9 mouse cellular contexts compared by ENCODE assay signal in genomic region chr7:19802995-19803394, GRCm38 (mm10). TPM values are rescaled to one million over a fixed set of nuclear protein-coding genes. Genes with fewer than 3 reads are reported as not detected.
DNase-seq lines count a peak whose midpoint lies in the region; ATAC-seq and TF ChIP-seq lines count a peak whose summit lies in the region.
"Had no signal": no experiment of that assay in that cellular context is flagged by ENCODE, and none has a peak within 500 bp of the region (broad histone marks: within the 10 kb centered on the region; RNA-seq: fewer than 3 reads in every experiment).

No protein-coding gene starts in this region.

- TF ChIP-seq POLR2A in CH12.LX (IDR thresholded peaks at IDR 0.05; ENCODE audit: low read depth, low read length), result no peak

- H3K79me2 ChIP-seq in CH12.LX (replicated peaks; ENCODE audit: control insufficient read depth, extremely low read depth, insufficient read depth, poor library complexity, severe bottlenecking), result no peaks in the 10 kb centered on the region

- peak; percentile 92 for TF ChIP-seq RAD21 in CH12.LX (IDR thresholded peaks at IDR 0.05; ENCODE audit: low read depth, low read length)

- ATAC-seq in midbrain, embryonic 15.5 days (replicated peaks), result 0 out of 2 replicates have a peak, but pooled peaks have one; percentile 58
- peak; percentile 21; the same call in 1 of the 2 replicates for ATAC-seq in stomach, postnatal 0 days (ENCODE audit: low FRiP score, low TSS enrichment)

- no peak overlapping the region for H3K4me3 ChIP-seq in gastrocnemius, adult 2 months
- no peak overlapping the region for H3K4me3 ChIP-seq in CH12.LX (replicated peaks in 1 of 3; ENCODE audit: low read depth in 2 of 3, low read length in 2 of 3, poor library complexity in 1 of 3)
- no peak overlapping the region for H3K4me3 ChIP-seq in left cerebral cortex, adult 2 months
- H3K4me3 ChIP-seq in midbrain, embryonic 15.5 days, result no peak overlapping the region
- no peak overlapping the region for H3K4me3 ChIP-seq in stomach, postnatal 0 days (ENCODE audit: low read depth, low read length)

- no peak overlapping the region for H3K9ac ChIP-seq in CH12.LX (ENCODE audit: insufficient read depth, low read depth)
- H3K9ac ChIP-seq in midbrain, embryonic 15.5 days, result no peak overlapping the region
- no peak overlapping the region for H3K9ac ChIP-seq in stomach, postnatal 0 days (ENCODE audit: low read length)

- H3K4me1 ChIP-seq in CH12.LX (ENCODE audit: control insufficient read depth in 1 of 2, insufficient read depth in 2 of 2), result peaks cover 21 to 32% of the 10 kb centered on the region in 2 experiments
- H3K4me1 ChIP-seq in midbrain, embryonic 15.5 days, result no peaks in the 10 kb centered on the region
- no peaks in the 10 kb centered on the region for H3K4me1 ChIP-seq in stomach, postnatal 0 days (replicated peaks; ENCODE audit: control insufficient read depth, insufficient read depth)

- peaks cover 8 to 16% of the 10 kb centered on the region in 2 experiments for H3K36me3 ChIP-seq in CH12.LX (replicated peaks in 1 of 2; ENCODE audit: control insufficient read depth in 1 of 2, insufficient read depth in 1 of 2, low read length in 1 of 2)
- H3K36me3 ChIP-seq in midbrain, embryonic 15.5 days (replicated peaks), result no peaks in the 10 kb centered on the region
- no peaks in the 10 kb centered on the region for H3K36me3 ChIP-seq in stomach, postnatal 0 days (ENCODE audit: control insufficient read depth, insufficient read depth, low read length)

- DNase-seq in gastrocnemius, adult 2 months, result peak; percentile 70
- DNase-seq in gastrocnemius, adult 8-10 months (ENCODE audit: low spot score in 2 of 2), result no peak
- peak; percentile 69 for DNase-seq in CH12.LX (ENCODE audit: extremely low read depth)
- peak; percentile 80 to 85 for DNase-seq in cerebellum, postnatal 10 days
- DNase-seq in heart, postnatal 10 days, result peak; percentile 82 to 92
- peak; percentile 70 to 75 for DNase-seq in left cerebral cortex, adult 2 months (ENCODE audit: extremely low spot score in 1 of 2, low spot score in 2 of 2)
- DNase-seq in stomach, postnatal 0 days (ENCODE audit: low spot score), result peak; percentile 82

- H3K27me3 ChIP-seq in CH12.LX (replicated peaks), result no peaks in the 10 kb centered on the region
- no peaks in the 10 kb centered on the region for H3K27me3 ChIP-seq in midbrain, embryonic 15.5 days (replicated peaks)
- no peaks in the 10 kb centered on the region for H3K27me3 ChIP-seq in stomach, postnatal 0 days (ENCODE audit: control insufficient read depth, insufficient read depth, low read length)

- intact Hi-C loops in gastrocnemius, adult 2 months (cut with DNase I), result loop anchor here (1.0 kb wide), 1 partner anchor 40 kb away; no protein-coding TSS in a partner anchor
- intact Hi-C loops in heart, postnatal 10 days (cut with DNase I), result loop anchor here (1.0 kb wide), 2 partner anchors 40 to 69 kb away; no protein-coding TSS in a partner anchor
- intact Hi-C loops in left cerebral cortex, adult 2 months (cut with DNase I), result loop anchor here (1.0 to 5.0 kb wide), 2 partner anchors 40 to 154 kb away; no protein-coding TSS in a partner anchor

- peaks cover 12% of the 10 kb centered on the region for H3K9me3 ChIP-seq in CH12.LX (replicated peaks; ENCODE audit: low read length)
- no peaks in the 10 kb centered on the region for H3K9me3 ChIP-seq in midbrain, embryonic 15.5 days
- H3K9me3 ChIP-seq in stomach, postnatal 0 days (ENCODE audit: control insufficient read depth, low read length), result no peaks in the 10 kb centered on the region

- in situ Hi-C loops in CH12.LX (cut with MboI; ENCODE audit: low pct_ligation_motif_present, low pct_unique_long_range_greater_than_20kb, low sequenced_read_pairs), result loop anchor here (5.0 kb wide), 2 partner anchors 39 to 69 kb away; no protein-coding TSS in a partner anchor

- peak; percentile 79 for TF ChIP-seq CTCF in gastrocnemius, adult 2 months (IDR thresholded peaks at IDR 0.05)
- TF ChIP-seq CTCF in CH12.LX (conservative IDR thresholded peaks at IDR 0.05 in 1 of 2, IDR thresholded peaks at IDR 0.05 in 1 of 2; ENCODE audit: low read depth in 2 of 2, low read length in 2 of 2), result peak; percentile 83 to 97; a peak in 3 of 4 replicates
- peak; percentile 72 for TF ChIP-seq CTCF in left cerebral cortex, adult 2 months (IDR thresholded peaks at IDR 0.05)
- peak; percentile 94 for TF ChIP-seq CTCF in stomach, postnatal 0 days (IDR thresholded peaks at IDR 0.05; ENCODE audit: low read depth)

- no peak overlapping the region for H3K27ac ChIP-seq in gastrocnemius, adult 2 months
- no peak overlapping the region for H3K27ac ChIP-seq in CH12.LX (ENCODE audit: insufficient read depth, low read depth)
- no peak overlapping the region for H3K27ac ChIP-seq in left cerebral cortex, adult 2 months
- H3K27ac ChIP-seq in midbrain, embryonic 15.5 days, result no peak overlapping the region
- H3K27ac ChIP-seq in stomach, postnatal 0 days (replicated peaks), result no peak overlapping the region

- 20% methylated on average over 7 of the region's 7 CpGs for WGBS in midbrain, embryonic 15.5 days
- 22% methylated on average over 5 of the region's 7 CpGs for WGBS in stomach, postnatal 0 days

- dilution Hi-C loops in CH12.LX (cut with MboI; ENCODE audit: extremely low pct_ligation_motif_present, extremely low pct_unique_long_range_greater_than_20kb, low sequenced_read_pairs), result no loop called here

- H3K4me2 ChIP-seq in CH12.LX (ENCODE audit: insufficient read depth, low read depth, poor library complexity, severe bottlenecking), result no peak overlapping the region
- no peak overlapping the region for H3K4me2 ChIP-seq in midbrain, embryonic 15.5 days
- H3K4me2 ChIP-seq in stomach, postnatal 0 days (replicated peaks; ENCODE audit: low read depth), result no peak overlapping the region

- no peak for TF ChIP-seq EP300 in CH12.LX (IDR thresholded peaks at IDR 0.05; ENCODE audit: low read length)
- no peak for TF ChIP-seq EP300 in stomach, postnatal 0 days (optimal IDR thresholded peaks at IDR 0.05)

TF ChIP-seq in CH12.LX, 34 proteins besides CTCF, POLR2A, EP300 and RAD21 (continues in another document):
- TF ChIP-seq USF1 (IDR thresholded peaks at IDR 0.05; ENCODE audit: low read depth, low read length) (no peak), MYC (IDR thresholded peaks at IDR 0.05; ENCODE audit: low read depth, low read length) (0 out of 2 replicates have a peak, but pooled peaks have one; percentile 41), RCOR1 (conservative IDR thresholded peaks at IDR 0.05; ENCODE audit: low read depth, low read length) (0 out of 2 replicates have a peak, but pooled peaks have one; percentile 36), NRF1 (IDR thresholded peaks at IDR 0.05; ENCODE audit: low read depth, low read length) (0 out of 2 replicates have a peak, but pooled peaks have one; percentile 22), NELFE (IDR thresholded peaks at IDR 0.05; ENCODE audit: low read depth, low read length) (peak; percentile 64; the same call in 1 of the 2 replicates), BHLHE40 (IDR thresholded peaks at IDR 0.05; ENCODE audit: low read depth, low read length) (no peak)

RNA-seq across cellular contexts. Expression of gene Cblc, which starts 6.4 kb away (rescaled TPM):
- not detected for total RNA-seq in gastrocnemius, adult 2 months (2021)
- not detected for total RNA-seq in gastrocnemius, adult 8-10 months (2022)
- total RNA-seq in CH12.LX (2012; rRNA removed), result 30.8 and 38.9 TPM in 2 replicates
- 6.4 and 7.2 TPM in 2 replicates for total RNA-seq in CH12.LX (2014; rRNA removed)
- 12.7 and 13.4 TPM in 2 replicates for polyA plus RNA-seq in CH12.LX (2012; ENCODE audit: insufficient read length, low read depth)
- under 1 TPM in 1 of 2 experiments, not detected in 1; 0.50 TPM for total RNA-seq in heart, postnatal 10 days (2021)
- not detected for total RNA-seq in left cerebral cortex, adult 2 months (2021)
- 0.40 and 0.57 TPM in 2 replicates for polyA plus RNA-seq in midbrain, embryonic 15.5 days (2015; fragmentation: Nextera tagmentation; extraction: Ambion mirVana)
- 44.4 and 48.5 TPM in 2 replicates for polyA plus RNA-seq in stomach, postnatal 0 days (2015; fragmentation: Nextera tagmentation; extraction: Ambion mirVana)
- total RNA-seq: left cerebral cortex, postnatal 10 days had no signal

RNA-seq across cellular contexts. Expression of gene Bcl3, which starts 19.6 kb away (rescaled TPM):
- total RNA-seq in gastrocnemius, adult 2 months (2021), result 1 to 10 TPM; 1.3 to 1.5 TPM
- total RNA-seq in gastrocnemius, adult 8-10 months (2022), result under 1 TPM; 0.58 to 0.62 (median 0.61) TPM
- total RNA-seq in CH12.LX (2012; rRNA removed), result 15.8 and 18.8 TPM in 2 replicates
- total RNA-seq in CH12.LX (2014; rRNA removed), result 3.2 and 3.8 TPM in 2 replicates
- polyA plus RNA-seq in CH12.LX (2012; ENCODE audit: insufficient read length, low read depth), result 17.9 and 25.2 TPM in 2 replicates
- total RNA-seq in heart, postnatal 10 days (2021), result 1 to 10 TPM; 5.6 to 5.7 TPM
- under 1 TPM; 0.56 to 0.77 TPM for total RNA-seq in left cerebral cortex, adult 2 months (2021)
- polyA plus RNA-seq in midbrain, embryonic 15.5 days (2015; fragmentation: Nextera tagmentation; extraction: Ambion mirVana), result 0.89 and 1.7 TPM in 2 replicates
- polyA plus RNA-seq in stomach, postnatal 0 days (2015; fragmentation: Nextera tagmentation; extraction: Ambion mirVana), result 8.9 and 9.1 TPM in 2 replicates

RNA-seq across cellular contexts. Expression of gene Bcam, which starts 32.2 kb away (rescaled TPM):
- 10 to 100 TPM; 21.9 to 26.7 TPM for total RNA-seq in gastrocnemius, adult 2 months (2021)
- 10 to 100 TPM; 16.7 to 24.4 (median 18.0) TPM for total RNA-seq in gastrocnemius, adult 8-10 months (2022)
- 8.2 and 10.9 TPM in 2 replicates for total RNA-seq in CH12.LX (2012; rRNA removed)
- 2.4 and 3.0 TPM in 2 replicates for total RNA-seq in CH12.LX (2014; rRNA removed)
- 4.8 and 5.3 TPM in 2 replicates for polyA plus RNA-seq in CH12.LX (2012; ENCODE audit: insufficient read length, low read depth)
- total RNA-seq in heart, postnatal 10 days (2021), result 100 to 1,000 TPM; 299 to 317 TPM
- total RNA-seq in left cerebral cortex, adult 2 months (2021), result 10 to 100 TPM; 12.2 to 15.1 TPM
- polyA plus RNA-seq in midbrain, embryonic 15.5 days (2015; fragmentation: Nextera tagmentation; extraction: Ambion mirVana), result 12.4 and 13.8 TPM in 2 replicates
- polyA plus RNA-seq in stomach, postnatal 0 days (2015; fragmentation: Nextera tagmentation; extraction: Ambion mirVana), result 87.5 and 103 TPM in 2 replicates

RNA-seq across cellular contexts. Expression of gene Gm19345, which starts 48.8 kb away (rescaled TPM):
- not detected for total RNA-seq in gastrocnemius, adult 2 months (2021)
- not detected for total RNA-seq in gastrocnemius, adult 8-10 months (2022)
- total RNA-seq in CH12.LX (2012; rRNA removed) (0.59 TPM in 1 of 2 replicates, not detected in the other), CH12.LX (2014; rRNA removed) (not detected in 2 replicates)
- polyA plus RNA-seq in CH12.LX (2012; ENCODE audit: insufficient read length, low read depth), result 4.1 and 4.3 TPM in 2 replicates
- total RNA-seq in heart, postnatal 10 days (2021), result not detected
- 1 to 10 TPM; 1.7 to 2.2 TPM for total RNA-seq in left cerebral cortex, adult 2 months (2021)
- 15.2 and 15.4 TPM in 2 replicates for polyA plus RNA-seq in midbrain, embryonic 15.5 days (2015; fragmentation: Nextera tagmentation; extraction: Ambion mirVana)
- 0.29 and 0.41 TPM in 2 replicates for polyA plus RNA-seq in stomach, postnatal 0 days (2015; fragmentation: Nextera tagmentation; extraction: Ambion mirVana)

RNA-seq across cellular contexts. Expression of gene Nectin2, which starts 52.7 kb away (rescaled TPM):
- 1 to 10 TPM; 1.4 to 1.5 TPM for total RNA-seq in gastrocnemius, adult 2 months (2021)
- total RNA-seq in gastrocnemius, adult 8-10 months (2022), result 1 to 10 TPM; 1.0 to 1.8 (median 1.5) TPM
- total RNA-seq in CH12.LX (2012; rRNA removed), result 9.1 and 14.1 TPM in 2 replicates
- total RNA-seq in CH12.LX (2014; rRNA removed), result 3.0 and 3.4 TPM in 2 replicates
- 6.3 and 6.5 TPM in 2 replicates for polyA plus RNA-seq in CH12.LX (2012; ENCODE audit: insufficient read length, low read depth)
- 10 to 100 TPM; 43.1 to 45.2 TPM for total RNA-seq in heart, postnatal 10 days (2021)
- total RNA-seq in left cerebral cortex, adult 2 months (2021), result 1 to 10 TPM; 7.9 to 8.2 TPM
- 56.3 and 60.8 TPM in 2 replicates for polyA plus RNA-seq in midbrain, embryonic 15.5 days (2015; fragmentation: Nextera tagmentation; extraction: Ambion mirVana)
- 82.2 and 83.8 TPM in 2 replicates for polyA plus RNA-seq in stomach, postnatal 0 days (2015; fragmentation: Nextera tagmentation; extraction: Ambion mirVana)

Comparison
In these comparisons a context has a peak if more than half of its experiments do, and no peak if none do; other contexts are left out.
1. DNase-seq: peak in gastrocnemius, adult 2 months (single experiment), CH12.LX (single experiment), cerebellum, postnatal 10 days (2 of 2), heart, postnatal 10 days (2 of 2), left cerebral cortex, adult 2 months (2 of 2) and stomach, postnatal 0 days (single experiment); none in gastrocnemius, adult 8-10 months (0 of 2).
2. RNA of gene Cblc, which starts 6.4 kb away (total RNA-seq): 6.4 to 38.9 TPM in CH12.LX; 0.50 TPM in heart, postnatal 10 days, not detected in gastrocnemius, adult 2 months, not detected in gastrocnemius, adult 8-10 months and not detected in left cerebral cortex, adult 2 months; every median in the first group is over 4 times any median in the second.
3. RNA of gene Bcam, which starts 32.2 kb away (total RNA-seq): 299 to 317 TPM in heart, postnatal 10 days; 21.9 to 26.7 TPM in gastrocnemius, adult 2 months, 16.7 to 24.4 TPM in gastrocnemius, adult 8-10 months, 12.2 to 15.1 TPM in left cerebral cortex, adult 2 months and 2.4 to 10.9 TPM in CH12.LX; every median in the first group is over 10 times any median in the second.
4. Peak in every context shown above with its lines, with median percentiles within 50 percentile points of each other: CTCF ChIP-seq.